In the genomic region with DNA sequence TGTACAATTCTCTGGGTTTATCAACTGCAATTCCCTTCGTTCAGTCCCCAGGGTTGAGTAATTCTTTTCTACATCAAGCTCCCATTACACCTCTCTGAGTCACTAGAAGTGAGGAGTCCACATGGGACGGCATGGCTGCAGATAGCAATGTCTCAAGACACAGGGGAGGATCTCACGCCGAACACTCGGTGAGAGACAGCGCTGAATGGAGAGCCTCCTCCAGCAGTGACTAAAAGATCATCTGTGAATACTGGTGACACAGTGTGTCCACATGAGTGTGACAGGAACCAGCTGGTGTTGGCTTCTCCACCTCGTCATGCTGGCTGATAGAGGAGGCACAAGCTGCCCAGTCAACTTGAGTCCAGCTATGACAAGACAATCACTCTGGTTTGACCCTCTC, we compare ENCODE assay signal across 21 mouse cellular contexts. TPM values are rescaled to one million over a fixed set of nuclear protein-coding genes. Genes with fewer than 3 reads are reported as not detected.
"Had no signal": no experiment of that assay in that cellular context is flagged by ENCODE, and none has a peak within 500 bp of the region (broad histone marks: within the 10 kb centered on the region; RNA-seq: fewer than 3 reads in every experiment).

No protein-coding gene starts in this region.

- H3K9me3 ChIP-seq: limb, embryonic 12.5 days; limb, embryonic 15.5 days; neural tube, embryonic 12.5 days; neural tube, embryonic 15.5 days had no signal

- H3K27ac ChIP-seq: limb, embryonic 12.5 days; limb, embryonic 15.5 days; liver, embryonic 14.5 days; macrophage; neural tube, embryonic 12.5 days; neural tube, embryonic 15.5 days had no signal

- ATAC-seq: intestine, postnatal 0 days; liver, postnatal 0 days had no signal

- H3K4me1 ChIP-seq: limb, embryonic 12.5 days; neural tube, embryonic 12.5 days had no signal

- H3K4me2 ChIP-seq: limb, embryonic 12.5 days; limb, embryonic 15.5 days; liver, embryonic 11.5 days; midbrain, embryonic 11.5 days; neural tube, embryonic 12.5 days; neural tube, embryonic 15.5 days had no signal

- H3K36me3 ChIP-seq: limb, embryonic 12.5 days; limb, embryonic 15.5 days; neural tube, embryonic 12.5 days; neural tube, embryonic 15.5 days had no signal

- H3K4me3 ChIP-seq: limb, embryonic 12.5 days; limb, embryonic 15.5 days; neural tube, embryonic 12.5 days; neural tube, embryonic 15.5 days had no signal

- DNase-seq: kidney, adult 2 months; kidney, postnatal 10 days; kidney, postnatal 4 days; left cerebral cortex, postnatal 4 days; liver, postnatal 0 days; lung, postnatal 14 days; midbrain, embryonic 14.5 days; retina, postnatal 1 day; thymus, postnatal 25 days had no signal

- H3K27me3 ChIP-seq: limb, embryonic 12.5 days; limb, embryonic 15.5 days; neural tube, embryonic 12.5 days; neural tube, embryonic 15.5 days had no signal

- H3K9ac ChIP-seq: limb, embryonic 12.5 days; limb, embryonic 15.5 days; liver, embryonic 14.5 days; liver, postnatal 0 days; neural tube, embryonic 12.5 days; neural tube, embryonic 15.5 days had no signal

RNA-seq across cellular contexts. Expression of gene Hpx, which starts 52.0 kb away (rescaled TPM):
- total RNA-seq: layer of hippocampus, postnatal 14 days; megakaryocyte-erythroid progenitor cell, adult 5-6 weeks; midbrain, postnatal 0 days had no signal
